Mouse (Mus musculus): ENCODE measurements around the gene Olfr1392.

DNA sequence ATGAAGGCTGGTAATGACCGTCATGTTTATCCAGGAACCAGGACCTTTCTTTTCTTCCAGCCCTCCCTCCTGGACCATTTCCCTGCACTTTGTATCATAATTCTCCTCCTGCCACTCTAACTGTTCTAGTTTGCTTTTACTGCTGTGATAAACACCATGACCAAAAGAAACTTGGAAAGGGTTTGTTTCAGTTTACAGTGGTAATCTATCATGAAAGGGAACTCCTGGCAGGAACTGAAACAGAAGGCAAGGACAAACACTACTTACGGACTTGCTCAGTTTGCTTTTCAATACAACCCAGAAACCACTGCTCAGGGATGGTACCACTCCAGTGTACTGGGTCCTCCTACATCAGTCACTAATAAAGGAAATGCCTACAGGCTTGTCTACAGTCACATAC, 47.5 kb upstream of the Olfr1392 start:
- no peak for TF ChIP-seq CTCF (IDR thresholded peaks at IDR 0.05; ENCODE audit: borderline replicate concordance, insufficient read depth, low read length)
- no peak for TF ChIP-seq POLR2A (IDR thresholded peaks at IDR 0.05; ENCODE audit: low read depth, low read length)

Data from embryonic fibroblast, embryonic 13.5 days (primary cell).